Mouse (Mus musculus) ovary, postnatal 10 days (tissue): ENCODE measurements around the gene Pfkm.

Source experiments
- DNase-seq: peaks from one replicate; pipeline ENCODE4 v3.0.0; 2022; ENCODE audit warnings: low spot score

Gene Pfkm

GRCm38 (mm10) chr15:98092372-98093120 lies at the start of gene Pfkm:
Gene Pfkm, plus strand, starts transcription at chr15:98092589.
- peak; percentile 42 for DNase-seq

DNA sequence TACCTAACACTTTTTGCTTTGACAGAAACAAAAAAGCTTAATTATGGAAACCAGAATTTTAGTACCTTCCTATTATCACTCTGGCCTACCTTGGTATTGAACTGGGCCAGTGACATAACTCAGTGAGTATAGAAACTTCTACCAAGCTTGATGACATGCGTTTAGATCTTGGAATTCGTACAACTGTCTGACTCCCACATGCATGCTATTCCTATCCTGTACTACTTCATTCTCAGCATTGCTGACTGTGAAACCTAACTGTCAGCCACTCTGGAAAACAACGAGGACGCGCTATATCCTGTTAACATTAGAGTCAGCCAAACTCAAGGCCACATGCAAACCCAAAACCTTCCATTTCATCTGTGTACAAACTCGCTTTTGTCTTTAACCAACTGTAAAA lies 48.4 kb upstream of the Pfkm start:
- no peak for DNase-seq

DNA sequence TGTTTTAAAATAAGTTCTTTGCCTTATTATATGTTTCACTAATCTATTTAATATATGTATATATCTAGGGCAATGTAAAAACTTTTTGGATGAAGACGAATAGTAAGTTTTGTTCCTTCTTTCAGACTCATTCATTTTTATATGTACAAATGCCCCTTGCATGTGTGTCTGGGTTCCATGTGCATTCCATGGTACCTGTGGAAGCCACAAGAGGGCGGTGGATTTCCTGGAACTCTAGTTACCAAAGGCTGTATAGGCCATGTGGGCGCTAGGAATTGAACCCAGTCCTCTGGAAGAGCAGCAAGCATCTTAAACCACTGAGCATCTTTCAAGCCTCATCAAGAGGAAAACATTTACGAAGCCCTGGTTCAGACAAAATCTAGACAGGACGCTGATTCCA lies 48.0 kb upstream of the Pfkm start:
- no peak for DNase-seq

DNA sequence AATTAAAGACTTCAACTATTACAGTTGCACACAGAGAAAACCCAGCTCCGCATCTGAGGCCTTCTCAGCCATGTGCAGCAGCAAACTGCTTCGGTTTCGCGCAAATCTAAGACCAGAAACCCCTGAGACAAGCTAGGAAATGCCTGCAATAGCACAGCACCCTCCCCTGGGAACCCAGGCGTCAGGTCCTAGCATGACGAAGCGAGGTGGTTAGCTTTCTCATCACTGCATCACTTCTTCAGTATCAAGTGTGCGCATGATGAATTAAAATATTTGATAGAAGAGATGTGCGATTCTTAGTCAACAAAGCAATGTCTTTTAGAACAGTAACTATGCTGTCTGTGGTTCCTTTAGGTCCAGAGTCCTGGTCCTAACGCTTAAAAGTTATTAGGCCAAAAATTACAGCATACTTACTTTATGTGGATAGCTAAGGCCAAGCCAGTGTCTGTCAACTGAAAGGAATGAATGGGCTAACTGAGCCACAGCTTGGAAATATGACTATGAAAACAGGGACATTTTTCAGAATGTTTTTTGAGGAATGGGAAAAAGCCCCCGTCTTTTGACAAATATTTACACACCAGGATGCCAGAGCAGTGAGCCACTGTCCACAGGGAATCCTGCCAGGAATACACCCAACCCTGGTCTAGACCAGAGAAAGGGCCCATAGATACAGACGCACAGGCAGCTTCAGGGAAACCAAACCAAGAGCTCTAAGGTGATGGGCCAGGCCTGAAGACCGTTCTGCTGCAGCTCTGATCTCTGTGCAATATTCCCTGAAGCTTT lies 43.3 kb upstream of the Pfkm start:
- no peak for DNase-seq

DNA sequence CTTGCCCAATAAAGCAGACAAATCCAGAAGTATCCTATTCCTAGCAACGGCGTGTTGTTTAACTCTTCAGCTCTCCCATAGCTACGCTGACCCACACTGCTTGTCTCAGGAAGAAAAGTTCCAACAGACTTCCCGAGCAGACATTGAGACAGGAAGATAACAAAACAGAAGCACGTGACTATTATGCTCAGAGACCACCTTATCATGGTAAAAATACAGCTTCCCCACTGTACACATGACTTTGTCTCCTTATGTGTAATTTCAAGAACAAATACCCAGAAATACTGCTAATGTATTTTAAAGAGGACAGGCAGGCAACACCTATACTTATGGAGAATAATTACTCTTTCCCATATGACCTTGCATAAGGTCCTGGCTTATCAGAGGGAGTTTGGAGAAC lies 40.7 kb upstream of the Pfkm start:
- no peak for DNase-seq

DNA sequence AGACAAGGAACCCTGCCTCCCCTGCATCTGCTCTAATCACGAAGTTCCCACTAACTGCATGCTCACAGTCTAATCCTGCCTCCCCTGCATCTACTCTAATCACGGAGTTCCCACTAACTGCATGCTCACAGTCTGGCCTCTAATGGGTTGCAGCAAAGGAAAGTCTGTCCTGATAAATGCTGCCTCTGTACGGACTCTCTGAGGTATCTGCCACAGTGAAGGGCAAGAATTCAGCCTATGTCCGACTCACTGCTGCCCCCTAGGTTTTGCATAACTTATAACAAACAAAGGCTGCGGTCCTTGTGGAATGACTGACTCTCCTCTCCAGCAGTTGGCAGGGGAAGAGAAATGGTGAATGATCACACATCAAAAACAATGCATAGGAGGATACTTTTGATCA lies 37.1 kb upstream of the Pfkm start:
- no peak for DNase-seq

DNA sequence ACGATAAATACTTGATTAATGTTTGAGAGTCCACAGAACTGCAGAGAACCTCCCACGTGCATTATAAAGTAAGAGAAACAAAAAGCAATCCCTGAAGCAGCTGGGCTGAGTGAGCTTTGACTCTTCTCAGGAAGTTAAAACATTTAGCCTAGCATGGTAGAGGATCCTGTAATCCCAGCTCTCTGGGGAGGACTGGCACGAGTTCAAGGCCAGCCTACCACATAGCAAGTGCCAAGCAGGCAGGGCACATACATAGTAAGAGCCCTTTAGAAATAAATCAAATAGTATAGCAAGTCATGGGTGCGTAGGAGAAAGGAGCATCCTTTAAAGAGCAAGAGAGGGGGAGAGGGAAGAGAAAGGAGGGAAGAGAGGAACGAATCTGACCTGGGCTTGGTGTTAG lies 26.5 kb upstream of the Pfkm start:
- no peak for DNase-seq

- DNase-seq, result no peak
Observed at GRCm38 (mm10) chr15:98066602-98067001, 25.8 kb upstream of the Pfkm start.

- DNase-seq, result no peak
Observed at GRCm38 (mm10) chr15:98067492-98067891, 24.9 kb upstream of the Pfkm start.

DNA sequence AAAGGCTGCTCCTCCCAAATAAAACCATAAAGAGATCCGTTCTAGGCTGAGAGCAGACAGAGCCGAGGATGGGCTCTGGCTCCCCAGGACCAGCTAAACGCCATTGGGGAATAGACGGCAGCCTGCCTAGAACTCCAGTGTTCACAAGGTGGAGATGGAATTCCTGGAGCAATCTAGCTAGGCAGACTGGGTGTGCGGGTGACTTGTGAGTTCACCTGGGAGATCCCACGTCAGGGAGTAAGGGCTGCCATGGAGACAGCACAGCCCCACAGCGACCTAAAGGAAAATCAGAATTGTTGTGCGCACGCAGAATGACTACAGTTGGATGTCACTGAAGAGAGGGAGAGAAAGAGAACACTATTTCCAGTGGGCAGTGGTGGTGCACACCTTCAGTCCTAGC lies 23.9 kb upstream of the Pfkm start:
- DNase-seq, result no peak

DNA sequence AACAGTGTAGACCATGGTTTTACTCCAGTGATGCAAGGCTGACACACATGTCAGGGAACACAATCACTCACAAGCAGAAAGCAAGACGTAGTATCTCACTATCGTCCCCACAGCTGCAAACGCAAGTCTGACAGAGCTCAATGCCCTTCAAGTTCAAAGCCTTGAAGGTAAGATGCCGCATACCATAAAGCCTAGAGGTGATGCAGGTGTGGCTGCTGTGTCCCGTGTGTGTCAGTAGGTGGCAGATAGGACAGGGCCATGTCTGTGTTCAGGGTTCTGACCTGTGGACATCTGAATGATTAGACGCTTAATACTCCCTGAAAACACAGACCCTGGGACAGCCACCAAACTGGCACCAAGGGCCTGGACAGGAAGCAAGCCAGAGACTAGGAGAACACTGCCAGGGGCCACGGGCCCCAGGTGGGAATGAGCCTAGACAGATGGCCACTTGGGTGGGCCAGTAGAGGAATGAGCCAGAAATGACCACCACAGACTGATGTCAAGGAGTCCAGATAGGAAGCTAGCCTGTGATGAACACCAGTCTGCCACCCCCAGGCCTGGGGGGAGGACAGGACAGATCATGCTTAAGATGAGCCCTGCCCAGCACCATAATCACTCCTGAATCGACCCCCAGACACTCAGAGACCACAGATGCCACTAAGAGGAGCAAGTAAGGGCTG lies 22.7 kb upstream of the Pfkm start:
- no peak for DNase-seq

DNA sequence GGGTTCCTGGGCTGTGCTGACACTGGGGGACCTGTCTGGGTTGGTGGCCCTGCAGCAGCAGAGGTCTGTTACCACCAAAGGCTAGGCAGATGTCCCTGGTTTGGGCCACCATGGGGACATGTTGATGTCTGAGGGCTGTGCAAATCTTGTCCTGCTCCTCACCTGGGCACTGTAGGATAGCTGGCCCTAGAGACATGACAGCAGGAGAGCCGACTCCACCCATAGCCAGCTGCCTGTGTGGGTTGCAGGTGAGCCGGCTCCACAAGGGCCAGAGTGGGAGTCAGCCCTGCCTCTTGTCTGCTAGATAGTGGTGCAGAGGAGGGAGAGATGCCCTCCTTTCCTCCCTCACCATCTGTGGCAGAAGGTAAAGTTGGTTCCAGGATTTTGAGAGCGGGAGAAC lies 22.0 kb upstream of the Pfkm start:
- DNase-seq, result no peak

GRCm38 (mm10) chr15:98074521-98074920 lies 17.9 kb upstream of the Pfkm start:
- no peak for DNase-seq

- no peak for DNase-seq
Observed at GRCm38 (mm10) chr15:98075034-98075433, 17.4 kb upstream of the Pfkm start.

GRCm38 (mm10) chr15:98076901-98077300 lies 15.5 kb upstream of the Pfkm start:
- DNase-seq, result no peak

- no peak for DNase-seq
Observed at GRCm38 (mm10) chr15:98088889-98089288, 3.5 kb upstream of the Pfkm start.

DNA sequence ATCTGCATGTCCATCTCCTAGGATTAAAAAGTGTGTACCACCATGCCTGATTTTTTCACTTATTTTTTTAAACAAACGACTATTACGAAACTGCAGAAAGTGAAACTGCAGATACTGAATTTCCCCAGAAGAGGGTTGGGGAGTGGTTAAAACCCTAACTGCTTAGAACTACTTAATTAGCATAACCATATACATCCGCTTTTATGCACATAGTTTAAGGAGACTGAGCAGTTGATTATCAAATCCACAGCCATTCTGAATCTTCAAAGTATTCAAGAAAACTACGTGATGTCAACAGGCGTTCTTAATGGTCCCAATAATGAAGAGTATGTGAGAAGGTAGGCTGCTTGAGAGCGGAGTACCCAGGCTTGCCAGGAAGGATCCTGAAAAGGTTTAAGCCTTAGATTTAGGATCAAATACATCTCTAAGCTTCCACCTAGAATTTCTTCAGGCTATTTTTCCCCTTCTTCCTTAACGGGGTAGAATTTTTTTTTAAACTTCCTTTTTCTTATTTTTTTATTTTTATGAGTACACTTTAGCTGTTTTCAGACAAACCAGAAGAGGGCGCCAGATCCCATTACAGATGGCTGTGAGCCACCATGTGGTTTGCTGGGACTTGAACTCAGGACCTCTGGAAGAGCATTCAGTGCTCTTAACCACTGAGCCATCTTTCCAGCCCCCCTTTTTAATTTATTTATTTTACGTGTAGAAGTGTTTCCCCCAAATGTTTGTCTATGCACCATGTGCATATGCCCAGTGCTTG lies 2.8 kb upstream of the Pfkm start:
- DNase-seq, result no peak

- no peak for DNase-seq
Observed at GRCm38 (mm10) chr15:98091841-98092240, 548 bp upstream of the Pfkm start.

GRCm38 (mm10) chr15:98093121-98094011 lies 977 bp downstream of the Pfkm start, which contains the start of gene Senp1:
Gene Senp1, minus strand, starts transcription at chr15:98093744.
- peak; percentile 83 for DNase-seq

DNA sequence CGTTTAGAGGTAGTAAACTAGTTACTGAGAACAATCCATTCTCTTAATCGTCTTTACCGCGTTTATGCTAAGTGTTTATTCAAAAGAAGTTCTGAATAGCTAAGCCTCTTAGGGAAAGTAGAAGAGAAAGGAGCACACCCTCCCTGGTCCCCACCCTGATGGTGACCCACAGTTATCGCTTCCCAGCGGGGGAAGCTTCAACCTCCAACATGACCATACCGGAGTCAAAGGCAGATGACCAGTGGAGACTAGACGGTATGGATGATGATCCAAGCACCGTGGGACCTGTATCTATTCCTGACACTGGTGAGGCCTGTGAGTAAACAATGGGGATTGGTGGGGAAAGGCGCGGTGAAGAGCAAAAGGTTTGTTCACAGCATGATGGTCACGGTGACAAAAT lies 2.5 kb downstream of the Pfkm start:
- no peak for DNase-seq

- no peak for DNase-seq
Observed at GRCm38 (mm10) chr15:98096957-98097356, 4.6 kb downstream of the Pfkm start.
